ENCODE assay signal across 8 mouse cellular contexts in the genomic region with DNA sequence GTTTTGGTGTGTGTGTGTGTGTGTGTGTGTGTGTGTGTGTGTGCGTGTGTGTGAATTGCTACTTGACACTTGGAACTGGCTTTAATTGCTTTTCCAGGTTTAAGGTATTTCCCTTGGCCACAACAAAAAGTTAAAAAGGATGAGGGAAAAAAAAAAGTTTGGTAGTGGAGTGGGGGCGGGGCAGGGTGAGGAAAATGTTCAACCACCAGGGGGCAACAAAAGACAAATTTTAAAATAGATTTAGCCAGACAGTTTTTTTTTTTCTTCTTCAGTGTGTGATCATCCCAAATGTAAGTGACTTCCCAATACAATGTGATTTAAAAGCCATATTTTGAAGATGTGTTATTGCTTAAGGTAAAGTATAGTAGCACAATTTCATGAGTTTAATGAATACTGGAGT. TPM values are rescaled to one million over a fixed set of nuclear protein-coding genes. Genes with fewer than 3 reads are reported as not detected.
DNase-seq lines count a peak whose midpoint lies in the region; ATAC-seq and TF ChIP-seq lines count a peak whose summit lies in the region.

No protein-coding gene starts in this region.

- H3K36me3 ChIP-seq in hindbrain, embryonic 10.5 days, result no peaks in the 10 kb centered on the region
- no peaks in the 10 kb centered on the region for H3K36me3 ChIP-seq in hindbrain, embryonic 13.5 days
- no peaks in the 10 kb centered on the region for H3K36me3 ChIP-seq in embryonic facial prominence, embryonic 10.5 days (replicated peaks)
- H3K36me3 ChIP-seq in myocyte (ENCODE audit: control insufficient read depth, insufficient read depth), result no peaks in the 10 kb centered on the region

- TF ChIP-seq POLR2A in myocyte (IDR thresholded peaks at IDR 0.05; ENCODE audit: insufficient read length, low read depth), result no peak

- DNase-seq in hindbrain, embryonic 10.5 days (ENCODE audit: low spot score), result peak; percentile 47
- peak; percentile 61 for DNase-seq in Muller cell, postnatal 12 days (ENCODE audit: inconsistent ontology term)
- peak; percentile 54 for DNase-seq in embryonic facial prominence, embryonic 10.5 days (ENCODE audit: low spot score)
- peak; percentile 75 to 76 for DNase-seq in heart, postnatal 36 days
- DNase-seq in left cerebral cortex, adult 2 months (ENCODE audit: extremely low spot score in 1 of 2, low spot score in 2 of 2), result peak; percentile 53 to 58
- DNase-seq in thymus, postnatal 14 days, result no peak

- H3K27me3 ChIP-seq in hindbrain, embryonic 10.5 days (ENCODE audit: insufficient read depth, poor library complexity, severe bottlenecking), result no peaks in the 10 kb centered on the region
- peaks cover 13% of the 10 kb centered on the region for H3K27me3 ChIP-seq in hindbrain, embryonic 13.5 days
- H3K27me3 ChIP-seq in embryonic facial prominence, embryonic 10.5 days (replicated peaks; ENCODE audit: low read depth, poor library complexity, severe bottlenecking), result no peaks in the 10 kb centered on the region
- no peaks in the 10 kb centered on the region for H3K27me3 ChIP-seq in myocyte (ENCODE audit: control insufficient read depth, insufficient read depth, insufficient read length)

- H3K4me1 ChIP-seq in hindbrain, embryonic 10.5 days (replicated peaks), result peaks cover 15% of the 10 kb centered on the region
- H3K4me1 ChIP-seq in hindbrain, embryonic 13.5 days (replicated peaks), result peaks cover 8% of the 10 kb centered on the region
- peaks cover 11% of the 10 kb centered on the region for H3K4me1 ChIP-seq in embryonic facial prominence, embryonic 10.5 days

- H3K9me3 ChIP-seq in hindbrain, embryonic 10.5 days, result no peaks in the 10 kb centered on the region
- no peaks in the 10 kb centered on the region for H3K9me3 ChIP-seq in hindbrain, embryonic 13.5 days
- no peaks in the 10 kb centered on the region for H3K9me3 ChIP-seq in embryonic facial prominence, embryonic 10.5 days

- ATAC-seq in hindbrain, embryonic 13.5 days (ENCODE audit: low FRiP score), result no peak

- intact Hi-C loops in heart, postnatal 36 days (cut with DNase I), result loop anchor here (1.0 to 10.0 kb wide), 10 partner anchors 263 to 1441 kb away; no protein-coding TSS in a partner anchor
- intact Hi-C loops in left cerebral cortex, adult 2 months (cut with DNase I), result loop anchor here (1.0 kb wide), 4 partner anchors 495 to 1075 kb away; no protein-coding TSS in a partner anchor

- H3K4me2 ChIP-seq in hindbrain, embryonic 13.5 days, result no peak overlapping the region
- H3K4me2 ChIP-seq in myocyte (ENCODE audit: low read depth), result peak overlapping the region; percentile 75

- no peak overlapping the region for H3K9ac ChIP-seq in hindbrain, embryonic 13.5 days

- WGBS in hindbrain, embryonic 10.5 days, result 23% methylated on average over 2 of the region's 2 CpGs
- WGBS in hindbrain, embryonic 13.5 days, result 18% methylated on average over 2 of the region's 2 CpGs
- WGBS in embryonic facial prominence, embryonic 10.5 days, result 17% methylated on average over 2 of the region's 2 CpGs

- no peak overlapping the region for H3ac ChIP-seq in myocyte (ENCODE audit: control insufficient read depth, insufficient read length)

- no peak overlapping the region for H3K4me3 ChIP-seq in hindbrain, embryonic 10.5 days
- no peak overlapping the region for H3K4me3 ChIP-seq in hindbrain, embryonic 13.5 days
- H3K4me3 ChIP-seq in embryonic facial prominence, embryonic 10.5 days, result no peak overlapping the region
- H3K4me3 ChIP-seq in left cerebral cortex, adult 2 months, result no peak overlapping the region
- H3K4me3 ChIP-seq in myocyte, result no peak overlapping the region

- peak; percentile 68 for TF ChIP-seq CTCF in left cerebral cortex, adult 2 months (IDR thresholded peaks at IDR 0.05)

- no peak overlapping the region for H3K27ac ChIP-seq in hindbrain, embryonic 10.5 days
- no peak overlapping the region for H3K27ac ChIP-seq in hindbrain, embryonic 13.5 days
- no peak overlapping the region for H3K27ac ChIP-seq in embryonic facial prominence, embryonic 10.5 days (replicated peaks)
- no peak overlapping the region for H3K27ac ChIP-seq in left cerebral cortex, adult 2 months

- H3K79me2 ChIP-seq in myocyte (ENCODE audit: control insufficient read depth, insufficient read depth), result no peaks in the 10 kb centered on the region

TF ChIP-seq in myocyte, 11 proteins besides CTCF, POLR2A, EP300 and RAD21:
- TF ChIP-seq CEBPB (IDR thresholded peaks at IDR 0.05; ENCODE audit: insufficient read depth, poor library complexity, severe bottlenecking) (0 out of 2 replicates have a peak, but pooled peaks have one; percentile 6), MYOG (IDR thresholded peaks at IDR 0.05; ENCODE audit: control insufficient read depth in 1 of 3, insufficient read depth in 1 of 3, insufficient read length in 2 of 3, low read depth in 2 of 3) (no peak)
TF ChIP-seq in myocyte: peak in this region for 1.

RNA-seq across cellular contexts. Expression of gene Adamts1, which starts 4.7 kb away (rescaled TPM):
- polyA plus RNA-seq in hindbrain, embryonic 10.5 days (2016; fragmentation: Nextera tagmentation; extraction: Ambion mirVana), result 15.8 and 16.3 TPM in 2 replicates
- polyA plus RNA-seq in hindbrain, embryonic 13.5 days (2015; fragmentation: Nextera tagmentation; extraction: Ambion mirVana), result 10.2 and 14.8 TPM in 2 replicates
- 21.2 and 23.9 TPM in 2 replicates for polyA plus RNA-seq in embryonic facial prominence, embryonic 10.5 days (2016; fragmentation: Nextera tagmentation; extraction: Ambion mirVana)
- total RNA-seq in heart, postnatal 36 days (2021), result 10 to 100 TPM; 23.4 to 40.7 TPM
- total RNA-seq in left cerebral cortex, adult 2 months (2021), result 10 to 100 TPM; 10.3 to 12.1 TPM
- 14.9 TPM for polyA plus RNA-seq in myocyte (2012; fragmentation: generic; extraction: Trizol)
